Mouse (Mus musculus) thymus, adult 2 months (tissue): ENCODE results near the gene Fam81b.

Experiments
- CTCF ChIP-seq: fragments of 200-500 bp; IDR thresholded peaks from 2 replicates; pipeline ENCODE4 v1.5.1; 2012; ENCODE audit warnings: mild to moderate bottlenecking, control low read depth, low read length, moderate library complexity, borderline replicate concordance; ENCODE audit not compliant: control insufficient read depth, poor library complexity, insufficient read depth; ENCODE audit errors: extremely low read depth
- POLR2A ChIP-seq: fragments of 200-500 bp; IDR thresholded peaks from 2 replicates; pipeline ENCODE4 v1.6.1; 2012; ENCODE audit warnings: mild to moderate bottlenecking, low read length, control low read depth, moderate library complexity; ENCODE audit not compliant: control insufficient read depth, poor library complexity, insufficient read depth; ENCODE audit errors: extremely low read depth

GRCm38 (mm10) chr13:76197297-76197848 lies 107.5 kb downstream of the Fam81b start:
- TF ChIP-seq CTCF: no peak
- no peak for TF ChIP-seq POLR2A
